Mouse (Mus musculus) heart, embryonic 11.5 days (tissue): Measurements from ENCODE around the gene Ccdc88c. TPM values are rescaled to one million over a fixed set of nuclear protein-coding genes. Genes with fewer than 3 reads are reported as not detected.

Experiments used
- ATAC-seq: fragments of 200-750 bp; cut with Nextera tagmentation; replicated peaks from 2 replicates; pipeline ENCODE4 v1.8.0; 2017; ENCODE audit warnings: moderate library complexity; ENCODE audit not compliant: insufficient number of reproducible peaks, low FRiP score, low TSS enrichment
- H3K27ac ChIP-seq: fragments of 300-500 bp; sonication (generic); 2 replicates; pipeline ENCODE4 v1.5.1; 2014; ENCODE audit warnings: mild to moderate bottlenecking, low read depth, low read length
- H3K27me3 ChIP-seq: fragments of 300-500 bp; sonication (generic); 2 replicates; pipeline ENCODE4 v1.6.1; 2014; ENCODE audit warnings: mild to moderate bottlenecking, low read length, mixed read lengths; ENCODE audit not compliant: control insufficient read depth, insufficient read depth
- H3K36me3 ChIP-seq: fragments of 300-500 bp; sonication (generic); 2 replicates; pipeline ENCODE4 v1.6.1; 2014; ENCODE audit warnings: mild to moderate bottlenecking, low read length, moderate library complexity, mixed read lengths; ENCODE audit not compliant: control insufficient read depth, insufficient read depth
- H3K4me1 ChIP-seq: fragments of 300-500 bp; sonication (generic); 2 replicates; pipeline ENCODE4 v1.6.1; 2014; ENCODE audit warnings: low read length; ENCODE audit not compliant: control insufficient read depth, insufficient read depth
- H3K4me2 ChIP-seq: fragments of 300-500 bp; sonication (generic); 2 replicates; pipeline ENCODE4 v1.6.1; 2014; ENCODE audit warnings: mild to moderate bottlenecking, moderate library complexity
- H3K4me3 ChIP-seq: fragments of 300-500 bp; sonication (generic); 2 replicates; pipeline ENCODE4 v1.5.1; 2014; ENCODE audit warnings: low read depth, low read length
- H3K9ac ChIP-seq: fragments of 300-500 bp; sonication (generic); 2 replicates; pipeline ENCODE4 v1.6.1; 2014; ENCODE audit warnings: mild to moderate bottlenecking, low read depth, low read length, moderate library complexity
- H3K9me3 ChIP-seq: fragments of 300-500 bp; sonication (generic); replicated peaks from 2 replicates; pipeline ENCODE4 v1.6.1; 2016; ENCODE audit warnings: low read length; ENCODE audit not compliant: control insufficient read depth
- WGBS: fragments of 180-500 bp; shearing (Covaris S2); extraction: QIAGEN DNeasy Blood & Tissue Kit; methylation state at CpG from one replicate; pipeline ENCODE4 v1.1.7; 2014; ENCODE audit not compliant: insufficient replicate concordance; 5-methylcytosine and 5-hydroxymethylcytosine counted together
- polyA plus RNA-seq: library from polyadenylated mRNA; unstranded; fragments of >200 nt; fragmentation: Nextera tagmentation; extraction: Ambion mirVana; gene quantifications from 2 replicates; pipeline ENCODE4 v1.2.1, GENCODE M21; 2014

The Ccdc88c gene
- polyA plus RNA-seq, result 2.0 and 3.1 TPM in 2 replicates

DNA sequence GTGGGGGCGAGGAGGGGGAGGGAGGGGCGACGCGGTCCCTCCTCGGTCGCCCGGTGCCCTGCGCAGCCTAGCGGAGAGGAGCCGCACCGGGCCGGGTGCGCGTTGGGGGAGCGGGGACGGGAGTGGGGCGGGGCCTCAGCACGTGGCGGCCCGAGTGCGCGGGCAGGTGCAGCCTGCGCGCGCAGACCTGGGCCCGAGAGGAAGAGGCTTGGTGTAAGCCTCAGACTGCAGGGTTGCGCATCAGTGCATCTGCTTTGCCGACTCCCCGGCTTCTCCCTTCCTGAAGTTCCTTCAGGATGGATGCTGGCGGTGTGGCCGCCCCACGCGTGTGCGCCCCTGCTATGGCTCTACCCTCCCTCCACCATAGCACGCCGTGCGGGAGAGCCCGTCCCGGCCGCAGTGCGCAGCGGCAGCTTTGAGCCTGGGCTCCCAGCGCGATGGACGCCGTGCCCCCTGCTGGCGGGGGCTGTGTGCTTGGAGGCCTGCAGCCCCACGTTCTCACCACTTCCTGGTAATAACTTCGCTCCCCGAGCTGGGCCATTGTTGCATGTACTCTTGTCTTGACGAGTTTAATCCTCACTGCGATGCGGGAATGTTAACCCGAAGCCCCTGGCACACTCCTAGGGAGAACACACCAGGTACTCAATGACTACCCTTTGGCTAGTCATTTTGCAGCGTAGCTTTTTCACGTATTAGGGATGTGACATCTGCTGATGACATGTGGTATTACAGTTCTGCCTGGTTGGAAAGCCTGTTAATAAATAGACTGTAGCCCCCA is at the start of gene Ccdc88c:
Ccdc88c (minus strand) TSS at position 103 of the 778 bp plus-strand sequence.
- under 1% methylated on average over 49 of the region's 56 CpGs for WGBS
- Histone ChIP-seq H3K36me3 (no peaks in the 10 kb centered on the region), H3K4me3 (peak within 1 kb of the TSS; percentile 70), H3K9ac (peak within 1 kb of the TSS; percentile 77), H3K27me3 (peaks cover 44% of the 10 kb centered on the region), H3K27ac (peak within 1 kb of the TSS; percentile 68), H3K4me2 (peak within 1 kb of the TSS; percentile 98), H3K9me3 (no peaks in the 10 kb centered on the region), H3K4me1 (peaks cover 9% of the 10 kb centered on the region)
- peak; percentile 86 for ATAC-seq

DNA sequence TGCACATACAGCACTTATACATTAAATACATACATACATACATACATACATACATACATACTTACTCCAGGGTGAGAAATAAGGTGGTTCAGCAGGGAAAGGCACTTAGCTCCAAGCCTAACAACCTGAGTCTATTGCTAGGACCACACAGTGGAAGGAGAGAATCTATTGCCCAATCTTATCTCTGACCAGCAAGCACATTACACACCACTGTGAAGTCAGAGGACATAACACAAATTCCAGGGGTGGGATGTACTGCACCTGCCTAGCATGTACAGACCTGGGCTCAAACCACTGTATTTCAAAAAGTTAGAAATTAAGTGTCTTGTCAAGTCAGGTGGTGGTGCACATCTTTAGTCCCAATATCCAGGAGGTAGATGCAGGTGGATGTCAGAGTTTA is 49.1 kb upstream of the Ccdc88c start:
- H3K27ac ChIP-seq, result no peak overlapping the region
- no peak overlapping the region for H3K9ac ChIP-seq
- H3K4me3 ChIP-seq, result no peak overlapping the region
- H3K4me2 ChIP-seq, result no peak overlapping the region
- H3K27me3 ChIP-seq, result no peaks in the 10 kb centered on the region
- H3K36me3 ChIP-seq, result peaks cover 5% of the 10 kb centered on the region; the same call in 1 of the 2 replicates
- H3K4me1 ChIP-seq, result peaks cover 13% of the 10 kb centered on the region; the same call in 1 of the 2 replicates
- no peaks in the 10 kb centered on the region for H3K9me3 ChIP-seq
- no peak for ATAC-seq

DNA sequence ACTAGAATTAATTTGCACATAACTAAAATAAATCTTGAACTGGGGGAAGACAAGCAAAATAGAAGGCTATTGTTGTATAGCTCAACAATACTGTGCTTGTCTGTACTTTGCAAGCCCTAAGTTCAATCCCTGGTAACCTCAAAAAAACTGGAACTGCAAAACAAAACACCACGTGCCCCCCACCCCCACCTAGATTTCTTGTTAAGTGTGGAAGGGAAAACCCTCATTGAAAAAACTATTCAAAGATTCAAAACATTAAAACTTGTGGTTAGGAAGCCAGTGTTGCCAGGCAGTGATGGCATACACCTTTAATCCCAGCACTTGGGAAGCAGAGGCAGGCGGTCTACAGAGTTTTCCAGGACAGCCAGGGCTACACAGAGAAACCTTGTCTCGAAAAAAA is 46.6 kb upstream of the Ccdc88c start:
- no peak for ATAC-seq

DNA sequence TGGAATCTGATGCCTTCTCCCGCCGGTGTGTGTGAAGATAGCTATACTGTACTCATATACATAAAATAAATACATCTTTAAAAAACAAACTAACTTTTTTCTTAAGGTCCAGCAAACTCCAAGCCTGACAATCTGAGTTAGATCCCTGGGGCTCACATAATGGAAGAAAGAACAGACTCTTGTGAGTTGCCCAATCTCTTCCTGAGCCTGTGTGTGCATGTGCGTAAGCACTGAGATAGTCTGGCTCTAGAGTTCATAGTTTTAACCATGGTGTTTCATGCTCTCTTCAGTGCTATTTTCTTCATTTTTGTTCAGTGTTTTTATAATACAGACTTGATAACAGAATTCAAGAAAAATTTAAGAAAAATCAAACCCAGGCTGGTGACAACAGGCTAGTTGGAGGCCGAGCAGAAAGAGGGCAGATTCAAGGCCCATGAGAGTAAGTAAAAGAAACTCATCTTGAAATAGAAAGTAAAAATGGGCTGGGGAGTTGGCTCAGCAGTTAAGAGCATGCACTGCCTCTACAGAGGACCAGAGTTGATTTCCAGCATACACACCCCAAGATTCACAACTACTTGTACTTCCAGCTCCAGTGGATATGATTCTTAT is 46.1 kb upstream of the Ccdc88c start:
- no peak overlapping the region for H3K27ac ChIP-seq
- ATAC-seq, result no peak
- no peak overlapping the region for H3K4me3 ChIP-seq
- peaks cover 5% of the 10 kb centered on the region; the same call in 1 of the 2 replicates for H3K36me3 ChIP-seq
- 92% methylated on average over 4 of the region's 4 CpGs for WGBS
- H3K27me3 ChIP-seq, result no peaks in the 10 kb centered on the region
- no peak overlapping the region for H3K9ac ChIP-seq
- no peaks in the 10 kb centered on the region for H3K9me3 ChIP-seq
- 0 out of 2 replicates have a peak, but pooled peaks cover 3% of the 10 kb centered on the region for H3K4me1 ChIP-seq
- H3K4me2 ChIP-seq, result no peak overlapping the region

More for the DNA sequence above, 46.6 kb upstream of the Ccdc88c start:
- H3K27me3 ChIP-seq, result no peaks in the 10 kb centered on the region
- H3K9ac ChIP-seq, result no peak overlapping the region
- no peaks in the 10 kb centered on the region for H3K9me3 ChIP-seq
- H3K27ac ChIP-seq, result no peak overlapping the region
- H3K4me3 ChIP-seq, result no peak overlapping the region
- H3K4me2 ChIP-seq, result no peak overlapping the region
- peaks cover 5% of the 10 kb centered on the region; the same call in 1 of the 2 replicates for H3K36me3 ChIP-seq
- peaks cover 6% of the 10 kb centered on the region; the same call in 1 of the 2 replicates for H3K4me1 ChIP-seq
- WGBS, result 83% methylated on average over 3 of the region's 3 CpGs

DNA sequence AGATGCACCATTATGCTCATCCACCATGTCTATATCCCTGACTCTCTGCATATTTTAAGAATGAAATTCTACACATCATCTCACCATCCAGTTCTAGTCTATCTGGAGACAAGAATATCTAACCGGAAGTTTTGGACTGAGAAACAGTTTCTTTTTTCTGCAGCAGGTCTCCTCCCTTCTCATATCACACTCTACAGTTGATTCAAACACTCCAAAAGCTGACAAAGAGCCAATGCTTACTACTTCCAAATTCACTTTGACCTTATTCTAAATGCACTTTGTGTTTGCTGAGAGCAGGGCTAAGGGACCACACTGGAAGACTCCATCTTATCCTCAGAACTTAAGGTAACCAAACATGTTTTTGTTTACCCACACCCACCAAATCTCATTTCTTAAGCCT is 41.0 kb upstream of the Ccdc88c start:
- Histone ChIP-seq H3K9me3 (no peaks in the 10 kb centered on the region), H3K4me2 (no peak overlapping the region), H3K9ac (no peak overlapping the region), H3K27ac (no peak overlapping the region), H3K36me3 (peaks cover 2% of the 10 kb centered on the region), H3K4me3 (no peak overlapping the region), H3K27me3 (no peaks in the 10 kb centered on the region), H3K4me1 (no peaks in the 10 kb centered on the region)
- no peak for ATAC-seq
- 78% methylated on average over 1 of the region's 1 CpGs for WGBS

DNA sequence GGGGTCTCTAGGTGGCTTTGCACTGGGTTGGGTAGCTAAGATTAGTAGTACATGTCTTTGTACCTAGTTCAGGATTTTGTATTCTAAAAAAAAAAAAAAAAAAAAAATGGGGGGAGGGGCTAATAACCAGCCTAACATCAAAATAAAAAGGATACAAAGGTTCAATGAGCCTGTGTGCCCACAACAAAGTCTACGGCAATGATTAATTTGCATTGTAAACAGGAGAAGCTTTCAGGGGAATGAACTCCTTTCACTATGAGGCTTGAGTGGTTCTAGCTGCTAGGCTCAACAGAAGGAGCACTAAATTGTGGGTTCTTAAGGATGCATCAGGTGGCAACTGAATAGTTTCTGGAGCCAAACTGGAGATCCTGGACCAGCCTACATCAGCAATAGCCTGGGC is 37.5 kb upstream of the Ccdc88c start:
- no peak overlapping the region for H3K4me3 ChIP-seq
- H3K27ac ChIP-seq, result no peak overlapping the region
- H3K4me1 ChIP-seq, result no peaks in the 10 kb centered on the region
- H3K9ac ChIP-seq, result no peak overlapping the region
- no peaks in the 10 kb centered on the region for H3K9me3 ChIP-seq
- ATAC-seq, result no peak
- peaks cover 14% of the 10 kb centered on the region for H3K36me3 ChIP-seq
- no peaks in the 10 kb centered on the region for H3K27me3 ChIP-seq
- H3K4me2 ChIP-seq, result no peak overlapping the region
- WGBS, result 87% methylated on average over 1 of the region's 1 CpGs

DNA sequence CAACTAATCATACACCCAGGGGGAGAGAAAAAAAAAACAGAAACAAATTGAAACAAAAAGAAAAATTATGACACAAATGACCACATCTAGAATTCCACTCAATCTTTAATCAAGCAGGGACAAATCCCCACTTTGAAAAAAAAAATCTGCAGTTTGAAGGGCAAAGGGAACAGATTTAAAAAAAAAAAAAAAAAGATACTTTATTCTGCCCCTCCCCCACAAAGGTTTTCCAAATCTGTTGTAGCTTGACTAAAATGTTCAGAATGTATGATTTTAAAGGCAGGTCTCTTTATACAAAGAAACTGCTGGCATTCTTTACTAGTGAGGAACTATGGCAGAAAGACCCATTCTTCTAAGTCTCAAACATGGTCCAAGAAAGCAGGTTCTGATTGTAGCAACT is 11.1 kb upstream of the Ccdc88c start:
- ATAC-seq, result no peak
- Histone ChIP-seq H3K27me3 (no peaks in the 10 kb centered on the region), H3K4me2 (no peak overlapping the region), H3K9ac (no peak overlapping the region), H3K4me3 (no peak overlapping the region), H3K9me3 (no peaks in the 10 kb centered on the region), H3K27ac (no peak overlapping the region), H3K4me1 (no peaks in the 10 kb centered on the region), H3K36me3 (peaks cover 15% of the 10 kb centered on the region)

DNA sequence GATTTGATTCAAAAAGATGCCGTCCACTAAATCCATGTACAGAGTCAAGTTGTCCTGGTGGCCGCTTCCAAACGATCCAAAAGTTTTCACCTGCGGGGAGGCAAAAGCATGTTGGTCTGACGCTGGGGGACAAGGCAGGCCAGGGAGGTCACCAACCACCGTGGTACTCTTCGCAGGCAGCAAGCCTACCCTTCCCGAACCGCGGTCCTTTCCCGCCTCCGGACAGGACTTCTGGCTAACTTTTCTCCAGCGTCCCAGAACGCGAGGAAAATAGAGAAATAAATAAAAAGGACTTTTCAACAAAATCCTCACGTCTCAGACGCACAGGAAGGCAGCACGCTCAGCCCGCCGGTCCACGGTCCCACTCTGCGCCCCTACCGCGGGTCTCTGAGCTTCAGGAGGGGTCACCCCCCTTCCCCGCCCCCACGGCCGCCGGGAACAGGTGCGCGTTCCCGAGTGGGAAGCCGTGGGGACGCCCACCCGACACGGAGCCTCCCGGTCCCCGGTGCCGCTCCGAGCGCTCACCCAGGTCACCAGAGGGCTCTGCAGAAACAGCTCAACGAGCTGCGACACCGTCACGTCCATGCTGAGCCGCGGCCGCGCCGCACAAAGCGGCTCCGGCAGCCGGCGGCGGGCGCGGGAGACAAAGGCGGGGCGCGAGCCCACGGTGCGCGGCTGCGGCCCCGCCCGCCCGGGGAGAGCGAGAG is 456 bp downstream of the Ccdc88c start:
- H3K4me1 ChIP-seq, result peaks cover 9% of the 10 kb centered on the region
- no peak for ATAC-seq
- WGBS, result under 1% methylated on average over 56 of the region's 67 CpGs
- H3K4me3 ChIP-seq, result peak overlapping the region; percentile 70
- H3K4me2 ChIP-seq, result peak overlapping the region; percentile 98
- H3K9me3 ChIP-seq, result no peaks in the 10 kb centered on the region
- peaks cover 51% of the 10 kb centered on the region for H3K27me3 ChIP-seq
- H3K36me3 ChIP-seq, result no peaks in the 10 kb centered on the region
- H3K9ac ChIP-seq, result peak overlapping the region; percentile 77
- H3K27ac ChIP-seq, result peak overlapping the region; percentile 68
